Mouse (Mus musculus) lung, postnatal 0 days (tissue): ENCODE measurements around the gene Ltbp1. TPM values are rescaled to one million over a fixed set of nuclear protein-coding genes. Genes with fewer than 3 reads are reported as not detected.

Experiments
- ATAC-seq: fragments of 200-750 bp; cut with Nextera tagmentation; 2 replicates; pipeline ENCODE4 v1.8.0; 2017; ENCODE audit warnings: moderate library complexity
- DNase-seq: peaks from one replicate; pipeline ENCODE4 v3.0.0-alpha.2; 2016; ENCODE audit warnings: low spot score
- H3K27ac ChIP-seq: fragments of 300-500 bp; sonication (generic); 2 replicates; pipeline ENCODE4 v1.5.1; 2014; ENCODE audit warnings: antibody characterized with exemption, mild to moderate bottlenecking, low read length, mixed read lengths
- H3K27me3 ChIP-seq: fragments of 300-500 bp; sonication (generic); replicated peaks from 2 replicates; pipeline ENCODE4 v1.6.1; 2014; ENCODE audit warnings: low read length, mixed read lengths; ENCODE audit not compliant: insufficient read depth
- H3K36me3 ChIP-seq: fragments of 300-500 bp; sonication (generic); 2 replicates; pipeline ENCODE4 v1.6.1; 2014; ENCODE audit warnings: low read length, mixed read lengths; ENCODE audit not compliant: insufficient read depth
- H3K4me1 ChIP-seq: fragments of 300-500 bp; sonication (generic); 2 replicates; pipeline ENCODE4 v1.6.1; 2014; ENCODE audit warnings: antibody characterized with exemption, low read depth, low read length, mixed read lengths; ENCODE audit not compliant: insufficient read depth
- H3K4me2 ChIP-seq: fragments of 300-500 bp; sonication (generic); replicated peaks from 2 replicates; pipeline ENCODE4 v1.6.1; 2014; ENCODE audit warnings: low read depth, mild to moderate bottlenecking, low read length, moderate library complexity, mixed read lengths
- H3K4me3 ChIP-seq: fragments of 300-500 bp; sonication (generic); 2 replicates; pipeline ENCODE4 v1.5.1; 2014; ENCODE audit warnings: low read depth, low read length
- H3K9ac ChIP-seq: fragments of 300-500 bp; sonication (generic); replicated peaks from 2 replicates; pipeline ENCODE4 v1.6.1; 2014; ENCODE audit warnings: low read depth, mild to moderate bottlenecking
- H3K9me3 ChIP-seq: fragments of 300-500 bp; sonication (generic); 2 replicates; pipeline ENCODE4 v1.6.1; 2016; ENCODE audit warnings: low read length, mixed read lengths
- CTCF ChIP-seq: IDR thresholded peaks from 2 replicates; pipeline ENCODE4 v1.5.1; 2016; ENCODE audit warnings: antibody characterized with exemption, mild to moderate bottlenecking
- EP300 ChIP-seq: IDR thresholded peaks from 2 replicates; pipeline ENCODE4 v1.6.1; 2016; ENCODE audit warnings: antibody characterized with exemption, mild to moderate bottlenecking, control low read depth
- WGBS: fragments of 180-500 bp; shearing (Covaris S2); extraction: QIAGEN DNeasy Blood & Tissue Kit; methylation state at CpG from one replicate; pipeline ENCODE4 v1.1.7; 2014; 5-methylcytosine and 5-hydroxymethylcytosine counted together
- polyA plus RNA-seq: library from polyadenylated mRNA; unstranded; fragments of >200 nt; fragmentation: Nextera tagmentation; extraction: Ambion mirVana; gene quantifications from 2 replicates; pipeline ENCODE4 v1.2.1, GENCODE M21; 2015

Gene Ltbp1
- polyA plus RNA-seq, 1 experiment from 2014 or later, result 27.1 TPM

GRCm38 (mm10) chr17:75367486-75368155 is 362.3 kb downstream of the Ltbp1 start:
- Histone ChIP-seq H3K4me3 (no peak overlapping the region), H3K27ac (no peak overlapping the region), H3K4me2 (no peak overlapping the region), H3K9me3 (no peaks in the 10 kb centered on the region), H3K4me1 (no peaks in the 10 kb centered on the region), H3K9ac (no peak overlapping the region), H3K27me3 (no peaks in the 10 kb centered on the region), H3K36me3 (no peaks in the 10 kb centered on the region; the same call in 1 of the 2 replicates)
- no peak for TF ChIP-seq EP300
- no peak for TF ChIP-seq CTCF
- DNase-seq (no peak), ATAC-seq (no peak)
- 97% methylated on average over 18 of the region's 18 CpGs for WGBS

- TF ChIP-seq EP300 (peak; percentile 51; the same call in 1 of the 2 replicates), CTCF (no peak)
- Histone ChIP-seq H3K27me3 (no peaks in the 10 kb centered on the region), H3K9ac (no peak overlapping the region), H3K36me3 (no peaks in the 10 kb centered on the region; the same call in 1 of the 2 replicates), H3K4me3 (no peak overlapping the region), H3K4me1 (no peaks in the 10 kb centered on the region), H3K27ac (no peak overlapping the region), H3K4me2 (no peak overlapping the region), H3K9me3 (no peaks in the 10 kb centered on the region)
- peak; percentile 79 for ATAC-seq
- peak; percentile 82 for DNase-seq
- 42% methylated on average over 5 of the region's 5 CpGs for WGBS
These were observed 363.2 kb downstream of the Ltbp1 start for GRCm38 (mm10) chr17:75368580-75368979.

- Histone ChIP-seq H3K27ac (no peak overlapping the region), H3K4me3 (no peak overlapping the region), H3K27me3 (no peaks in the 10 kb centered on the region), H3K9ac (no peak overlapping the region), H3K9me3 (no peaks in the 10 kb centered on the region), H3K4me1 (no peaks in the 10 kb centered on the region), H3K4me2 (no peak overlapping the region), H3K36me3 (no peaks in the 10 kb centered on the region)
- DNase-seq, result peak; percentile 70
- TF ChIP-seq CTCF (peak; percentile 81), EP300 (peak; percentile 36; the same call in 1 of the 2 replicates)
- 50% methylated on average over 7 of the region's 7 CpGs for WGBS
- ATAC-seq, result peak; percentile 56
These were observed 364.0 kb downstream of the Ltbp1 start for GRCm38 (mm10) chr17:75369351-75369750.

- H3K4me3 ChIP-seq, result no peak overlapping the region
- no peaks in the 10 kb centered on the region for H3K27me3 ChIP-seq
- DNase-seq (peak; percentile 33), ATAC-seq (no peak)
- 91% methylated on average over 4 of the region's 4 CpGs for WGBS
- H3K9me3 ChIP-seq, result no peaks in the 10 kb centered on the region
- no peak overlapping the region for H3K4me2 ChIP-seq
- TF ChIP-seq EP300, result no peak
- TF ChIP-seq CTCF, result peak; percentile 76
- H3K27ac ChIP-seq, result no peak overlapping the region
- H3K36me3 ChIP-seq, result no peaks in the 10 kb centered on the region
- H3K4me1 ChIP-seq, result no peaks in the 10 kb centered on the region
- no peak overlapping the region for H3K9ac ChIP-seq
These were observed 364.8 kb downstream of the Ltbp1 start for GRCm38 (mm10) chr17:75370120-75370519.

- H3K4me2 ChIP-seq, result no peak overlapping the region
- TF ChIP-seq EP300 (peak; percentile 89), CTCF (no peak)
- H3K4me3 ChIP-seq, result no peak overlapping the region
- WGBS, result 63% methylated on average over 11 of the region's 11 CpGs
- H3K27ac ChIP-seq, result peak overlapping the region; percentile 33; the same call in 1 of the 2 replicates
- DNase-seq, result peak; percentile 86
- H3K9me3 ChIP-seq, result no peaks in the 10 kb centered on the region
- no peak overlapping the region for H3K9ac ChIP-seq
- no peaks in the 10 kb centered on the region for H3K36me3 ChIP-seq
- no peaks in the 10 kb centered on the region for H3K4me1 ChIP-seq
- H3K27me3 ChIP-seq, result no peaks in the 10 kb centered on the region
- ATAC-seq, result peak; percentile 61
These were observed 366.3 kb downstream of the Ltbp1 start for GRCm38 (mm10) chr17:75371650-75372049.

GRCm38 (mm10) chr17:75372371-75372770 is 367.0 kb downstream of the Ltbp1 start:
- ATAC-seq (no peak), DNase-seq (peak; percentile 44)
- no peaks in the 10 kb centered on the region for H3K36me3 ChIP-seq
- TF ChIP-seq EP300 (no peak), CTCF (peak; percentile 86)
- H3K27ac ChIP-seq, result peak overlapping the region; percentile 33; the same call in 1 of the 2 replicates
- H3K4me1 ChIP-seq, result no peaks in the 10 kb centered on the region
- no peak overlapping the region for H3K4me3 ChIP-seq
- no peak overlapping the region for H3K9ac ChIP-seq
- no peaks in the 10 kb centered on the region for H3K27me3 ChIP-seq
- no peak overlapping the region for H3K4me2 ChIP-seq
- WGBS, result 63% methylated on average over 3 of the region's 3 CpGs
- no peaks in the 10 kb centered on the region for H3K9me3 ChIP-seq
